Mouse (Mus musculus) lung, embryonic 16.5 days (tissue): ENCODE results near the gene Mov10. TPM values are rescaled to one million over a fixed set of nuclear protein-coding genes. Genes with fewer than 3 reads are reported as not detected.
"Not testable (repeated sequence)": the region's sequence is repeated elsewhere in the genome, so short reads cannot be mapped to it uniquely, and the experiment has no call there.

Experiments
- ATAC-seq: fragments of 200-750 bp; cut with Nextera tagmentation; 2 replicates; pipeline ENCODE4 v1.8.0; 2017; ENCODE audit warnings: low read depth, mild to moderate bottlenecking, moderate library complexity
- H3K27ac ChIP-seq: fragments of 300-500 bp; sonication (generic); 2 replicates; pipeline ENCODE4 v1.5.1; 2014; ENCODE audit warnings: mild to moderate bottlenecking, control low read depth, low read length
- H3K27me3 ChIP-seq: fragments of 300-500 bp; sonication (generic); 2 replicates; pipeline ENCODE4 v1.6.1; 2014; ENCODE audit warnings: low read depth, low read length, mixed read lengths; ENCODE audit not compliant: control insufficient read depth, insufficient read depth
- H3K36me3 ChIP-seq: fragments of 300-500 bp; sonication (generic); 2 replicates; pipeline ENCODE4 v1.6.1; 2014; ENCODE audit warnings: low read length; ENCODE audit not compliant: control insufficient read depth, insufficient read depth
- H3K4me1 ChIP-seq: fragments of 300-500 bp; sonication (generic); replicated peaks from 2 replicates; pipeline ENCODE4 v1.6.1; 2014; ENCODE audit warnings: low read length, mixed read lengths; ENCODE audit not compliant: control insufficient read depth, insufficient read depth
- H3K4me2 ChIP-seq: fragments of 300-500 bp; sonication (generic); 2 replicates; pipeline ENCODE4 v1.6.1; 2014; ENCODE audit warnings: low read depth, low read length, control low read depth
- H3K4me3 ChIP-seq: fragments of 300-500 bp; sonication (generic); 2 replicates; pipeline ENCODE4 v1.5.1; 2014; ENCODE audit warnings: mild to moderate bottlenecking, low read length, control low read depth
- H3K9ac ChIP-seq: fragments of 300-500 bp; sonication (generic); 2 replicates; pipeline ENCODE4 v1.6.1; 2014; ENCODE audit warnings: low read length, control low read depth
- H3K9me3 ChIP-seq: fragments of 300-500 bp; sonication (generic); 2 replicates; pipeline ENCODE4 v1.6.1; 2016; ENCODE audit warnings: low read length; ENCODE audit not compliant: control insufficient read depth
- WGBS: fragments of 180-500 bp; shearing (Covaris S2); extraction: QIAGEN DNeasy Blood & Tissue Kit; methylation state at CpG from one replicate; pipeline ENCODE4 v1.1.7; 2014; 5-methylcytosine and 5-hydroxymethylcytosine counted together
- polyA plus RNA-seq: library from polyadenylated mRNA; unstranded; fragments of >200 nt; fragmentation: Nextera tagmentation; extraction: Ambion mirVana; gene quantifications from 2 replicates; pipeline ENCODE4 v1.2.1, GENCODE M21; 2015

The Mov10 gene
- polyA plus RNA-seq, 1 experiment from 2014 or later = 56.2 TPM

DNA sequence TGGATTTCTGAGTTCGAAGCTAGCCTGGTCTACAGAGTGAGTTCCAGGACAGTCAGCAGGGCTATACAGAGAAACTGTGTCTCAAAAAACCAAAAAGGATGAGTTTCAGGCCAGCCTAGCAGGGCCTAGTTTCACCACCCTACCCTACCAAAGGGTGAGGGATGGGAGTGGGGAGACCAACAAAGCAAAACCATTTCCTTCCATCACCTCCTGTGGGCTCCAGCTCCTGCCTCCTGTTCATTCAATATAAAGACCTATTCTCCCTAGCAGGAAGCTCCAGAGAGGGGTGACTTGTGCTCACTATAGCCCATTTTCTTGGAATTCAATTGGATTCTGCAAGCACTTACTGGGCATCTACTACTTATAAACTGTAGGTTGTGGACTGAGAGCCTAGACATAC is 3.6 kb downstream of the Mov10 start:
- H3K4me2 ChIP-seq = no peak overlapping the region
- H3K9me3 ChIP-seq = no peaks in the 10 kb centered on the region
- H3K9ac ChIP-seq = no peak overlapping the region
- WGBS = 100% methylated on average over 1 of the region's 1 CpGs
- ATAC-seq = no peak
- no peaks in the 10 kb centered on the region for H3K27me3 ChIP-seq
- peaks cover 20% of the 10 kb centered on the region for H3K4me1 ChIP-seq
- no peak overlapping the region for H3K27ac ChIP-seq
- no peak overlapping the region for H3K4me3 ChIP-seq
- H3K36me3 ChIP-seq = no peaks in the 10 kb centered on the region

DNA sequence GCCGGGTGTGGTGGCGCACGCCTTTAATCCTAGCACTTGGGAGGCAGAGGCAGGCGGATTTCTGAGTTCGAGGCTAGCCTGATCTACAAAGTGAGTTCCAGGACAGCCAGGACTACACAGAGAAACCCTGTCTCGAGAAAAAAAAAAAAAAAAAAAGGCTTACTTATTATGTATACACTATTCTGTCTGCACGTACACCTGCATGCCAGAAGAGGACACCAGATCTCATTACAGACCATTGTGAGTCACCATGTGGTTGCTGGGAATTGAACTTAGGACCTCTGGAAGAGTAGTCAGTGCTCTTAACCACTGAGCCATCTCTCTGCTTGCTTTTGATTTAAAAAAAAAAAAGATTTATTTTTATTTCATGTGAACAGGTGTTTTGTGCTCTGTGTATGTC is 5.1 kb downstream of the Mov10 start:
- H3K36me3 ChIP-seq, H3K27me3 ChIP-seq, H3K9ac ChIP-seq, ATAC-seq, H3K4me3 ChIP-seq, H3K27ac ChIP-seq, H3K9me3 ChIP-seq, H3K4me2 ChIP-seq: not testable (repeated sequence)
- WGBS = 92% methylated on average over 7 of the region's 7 CpGs
- H3K4me1 ChIP-seq = peaks cover 12% of the 10 kb centered on the region

DNA sequence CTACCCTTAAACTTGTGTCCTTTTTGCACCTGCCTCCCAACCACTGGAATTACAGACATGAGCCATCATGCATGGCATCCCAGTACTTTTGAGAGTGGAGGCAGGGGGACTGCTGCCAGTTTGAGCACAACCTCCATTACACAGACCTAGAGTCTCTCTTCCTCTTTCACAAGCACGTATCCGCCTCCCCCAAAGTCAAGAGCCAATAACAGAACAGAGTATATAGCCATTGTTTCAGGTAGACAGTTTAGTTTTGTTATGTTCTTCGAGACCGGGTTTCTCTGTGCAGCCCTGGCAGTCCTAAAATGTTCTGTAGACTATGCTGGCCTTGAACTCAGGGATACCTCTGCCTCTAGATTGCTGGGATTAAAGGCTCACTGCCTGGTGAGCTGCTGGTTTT is 6.1 kb downstream of the Mov10 start:
- no peak for ATAC-seq
- H3K27me3 ChIP-seq = no peaks in the 10 kb centered on the region
- 81% methylated on average over 4 of the region's 4 CpGs for WGBS
- H3K27ac ChIP-seq = no peak overlapping the region
- no peaks in the 10 kb centered on the region for H3K9me3 ChIP-seq
- no peak overlapping the region for H3K4me2 ChIP-seq
- H3K9ac ChIP-seq = no peak overlapping the region
- H3K4me3 ChIP-seq = no peak overlapping the region
- H3K36me3 ChIP-seq = no peaks in the 10 kb centered on the region
- H3K4me1 ChIP-seq = peaks cover 12% of the 10 kb centered on the region

DNA sequence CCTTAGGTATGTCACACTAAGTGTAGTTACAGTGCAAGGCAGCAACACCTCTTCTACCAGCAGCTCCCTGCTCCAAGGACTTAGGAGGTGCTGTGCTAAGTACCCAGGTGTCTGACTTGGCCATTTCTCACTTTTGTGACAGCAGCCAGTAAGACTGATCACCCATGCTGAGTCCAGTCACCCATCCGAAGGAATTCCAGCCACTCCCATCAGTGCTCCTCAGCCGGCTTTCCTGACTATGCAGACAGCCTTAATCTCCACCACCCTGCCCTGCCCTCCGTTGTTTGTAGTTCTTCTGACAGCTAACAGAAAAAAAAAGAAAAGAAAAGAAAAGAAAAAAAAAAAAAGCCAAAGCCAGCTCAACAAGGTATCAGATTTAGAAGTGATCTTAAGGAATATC is 6.6 kb downstream of the Mov10 start:
- WGBS = 35% methylated on average over 3 of the region's 3 CpGs
- Histone ChIP-seq H3K9ac (no peak overlapping the region), H3K9me3 (no peaks in the 10 kb centered on the region)

DNA sequence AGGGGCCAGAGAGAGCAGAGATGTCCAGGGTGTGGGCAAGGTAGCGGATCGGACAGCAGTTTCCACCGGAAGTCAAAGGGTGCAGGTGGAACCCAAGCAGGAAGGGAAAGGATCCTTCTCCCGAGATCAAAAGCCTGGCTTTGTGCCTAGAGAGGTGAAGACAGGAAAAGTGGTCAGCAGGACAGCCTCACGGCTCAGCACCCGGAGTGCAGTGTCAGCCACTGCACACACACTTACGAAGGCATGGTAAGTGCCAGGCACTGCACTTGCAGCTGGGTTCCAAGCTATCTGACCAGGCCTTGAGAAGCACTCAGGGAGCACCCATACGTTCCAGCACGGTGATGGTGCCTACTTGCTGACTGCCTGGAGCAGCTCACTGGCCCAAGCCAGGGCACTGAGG is 12.8 kb downstream of the Mov10 start:
- Histone ChIP-seq H3K9me3 (no peaks in the 10 kb centered on the region), H3K36me3 (peaks cover 31% of the 10 kb centered on the region), H3K27me3 (no peaks in the 10 kb centered on the region), H3K27ac (no peak overlapping the region), H3K4me3 (no peak overlapping the region), H3K4me2 (no peak overlapping the region), H3K9ac (no peak overlapping the region), H3K4me1 (no peaks in the 10 kb centered on the region)
- no peak for ATAC-seq
- WGBS = 61% methylated on average over 9 of the region's 9 CpGs

More for the DNA sequence above, 6.6 kb downstream of the Mov10 start:
- Histone ChIP-seq H3K27me3 (no peaks in the 10 kb centered on the region), H3K27ac (no peak overlapping the region), H3K4me1 (peaks cover 8% of the 10 kb centered on the region), H3K4me2 (no peak overlapping the region), H3K36me3 (no peaks in the 10 kb centered on the region), H3K4me3 (no peak overlapping the region)
- no peak; the same call in 1 of the 2 replicates for ATAC-seq

DNA sequence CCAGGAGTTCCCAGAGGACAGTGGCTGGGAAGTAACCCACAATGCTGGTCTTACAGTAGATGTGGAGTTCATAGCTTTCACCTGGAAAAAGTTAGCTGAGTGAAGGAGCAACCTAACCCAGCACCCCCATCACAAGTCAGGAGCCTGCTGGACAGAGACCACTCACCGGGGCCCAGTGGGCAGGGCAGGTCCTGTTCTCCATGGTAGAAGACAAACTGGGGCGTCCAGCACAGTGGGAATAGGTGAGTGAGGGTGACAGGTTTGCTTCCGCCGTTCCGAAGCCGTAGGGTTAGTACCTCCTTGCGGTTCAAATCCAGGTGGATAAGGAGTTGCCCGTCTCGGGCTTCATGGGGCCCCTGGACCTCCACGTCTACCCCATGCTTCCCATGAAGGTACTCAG is 14.1 kb downstream of the Mov10 start:
- no peak overlapping the region for H3K27ac ChIP-seq
- 93% methylated on average over 10 of the region's 10 CpGs for WGBS
- no peaks in the 10 kb centered on the region for H3K4me1 ChIP-seq
- H3K4me2 ChIP-seq = no peak overlapping the region
- no peak overlapping the region for H3K4me3 ChIP-seq
- peaks cover 39% of the 10 kb centered on the region for H3K36me3 ChIP-seq
- H3K27me3 ChIP-seq = no peaks in the 10 kb centered on the region
- H3K9ac ChIP-seq = no peak overlapping the region
- no peak for ATAC-seq
- H3K9me3 ChIP-seq = no peaks in the 10 kb centered on the region

DNA sequence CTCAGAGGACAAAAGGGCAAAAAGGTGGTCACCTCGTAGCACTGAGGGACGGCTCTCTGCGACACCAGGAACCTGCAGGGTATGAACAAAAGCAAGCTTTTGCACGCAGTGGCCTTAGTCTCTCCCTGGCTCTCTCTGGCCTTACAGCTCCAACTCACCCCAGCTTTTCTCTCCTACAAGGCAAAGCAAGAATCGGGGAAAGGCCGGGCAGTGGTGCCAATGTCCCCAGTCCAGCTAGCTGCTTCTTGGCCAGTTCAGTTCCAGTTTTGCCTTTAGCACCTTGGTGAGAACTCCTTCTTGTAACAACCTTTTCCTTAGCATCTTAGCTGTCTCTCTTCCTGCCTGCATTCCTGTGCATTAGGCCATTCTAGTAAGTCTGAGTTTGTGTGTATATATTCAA is 16.9 kb downstream of the Mov10 start:
- WGBS = 92% methylated on average over 6 of the region's 6 CpGs
- H3K4me3 ChIP-seq = no peak overlapping the region
- no peak overlapping the region for H3K9ac ChIP-seq
- ATAC-seq = no peak
- no peaks in the 10 kb centered on the region for H3K27me3 ChIP-seq
- no peak overlapping the region for H3K27ac ChIP-seq
- H3K4me2 ChIP-seq = no peak overlapping the region
- peaks cover 47% of the 10 kb centered on the region for H3K36me3 ChIP-seq
- no peaks in the 10 kb centered on the region for H3K9me3 ChIP-seq
- H3K4me1 ChIP-seq = no peaks in the 10 kb centered on the region

DNA sequence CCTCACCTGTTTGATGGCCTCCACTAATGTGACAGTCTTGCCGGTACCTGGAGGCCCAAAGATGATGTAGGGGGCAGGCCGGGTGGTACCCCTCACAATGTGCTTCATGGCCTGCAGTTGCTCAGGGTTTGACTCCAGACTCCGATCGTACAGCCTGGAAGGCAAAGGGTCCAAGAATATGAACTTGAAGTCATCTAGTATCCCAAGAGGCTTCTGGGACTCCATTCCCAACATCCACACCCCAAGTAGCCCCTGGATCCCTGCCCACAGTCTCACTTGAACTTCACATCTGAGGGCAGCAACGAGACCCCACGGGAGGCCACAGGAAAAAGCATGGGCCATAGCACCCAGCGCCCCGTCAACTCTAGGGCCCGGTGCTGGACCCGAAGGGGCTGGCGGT is 17.7 kb downstream of the Mov10 start:
- Histone ChIP-seq H3K9ac (no peak overlapping the region), H3K4me1 (peaks cover 4% of the 10 kb centered on the region), H3K4me3 (no peak overlapping the region), H3K36me3 (peaks cover 49% of the 10 kb centered on the region), H3K4me2 (no peak overlapping the region), H3K9me3 (no peaks in the 10 kb centered on the region), H3K27me3 (no peaks in the 10 kb centered on the region), H3K27ac (no peak overlapping the region)
- ATAC-seq = no peak
- WGBS = 86% methylated on average over 11 of the region's 11 CpGs

DNA sequence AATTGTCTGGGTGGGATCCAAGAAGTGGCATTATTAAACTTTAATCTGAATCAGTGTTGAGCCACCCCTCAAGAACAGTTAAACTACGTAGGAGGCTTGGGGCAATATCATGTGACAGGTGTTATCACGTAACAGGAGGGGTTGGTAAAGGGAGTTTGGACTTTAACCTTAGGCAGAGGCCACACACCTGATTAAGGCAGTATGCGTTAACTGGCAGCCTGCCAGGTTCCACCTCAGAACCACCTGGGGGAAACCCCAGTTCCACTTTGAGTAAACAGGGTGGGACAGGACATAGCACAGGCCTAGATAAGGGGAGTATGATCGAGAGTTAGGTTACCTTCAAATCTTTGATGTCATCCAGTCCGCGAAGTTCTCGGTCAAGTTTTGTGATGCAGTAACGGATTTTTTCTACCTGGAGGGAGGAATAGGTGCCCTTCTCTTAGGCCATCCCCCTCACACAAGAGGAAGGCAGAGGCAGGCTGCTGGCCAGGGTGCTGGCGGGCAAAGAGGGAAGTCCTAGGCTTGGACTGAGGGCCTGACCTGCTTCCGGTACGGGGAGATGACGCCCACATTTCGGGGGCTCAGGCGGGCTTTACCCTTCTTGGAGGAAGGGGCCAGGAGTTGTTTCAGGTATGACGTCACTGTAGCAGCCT is 21.8 kb downstream of the Mov10 start:
- Histone ChIP-seq H3K36me3 (peaks cover 39% of the 10 kb centered on the region), H3K27ac (no peak overlapping the region), H3K4me2 (no peak overlapping the region), H3K9me3 (no peaks in the 10 kb centered on the region), H3K4me3 (no peak overlapping the region), H3K4me1 (peaks cover 42% of the 10 kb centered on the region), H3K27me3 (no peaks in the 10 kb centered on the region), H3K9ac (no peak overlapping the region)
- 57% methylated on average over 15 of the region's 15 CpGs for WGBS
- no peak for ATAC-seq
